Mouse (Mus musculus) c-Kit-positive CD71-positive TER-119-negative erythroid progenitor cells, embryonic 14.5 days (primary cell): Measurements from ENCODE around the gene Trim44.

Source experiments
- DNase-seq: peaks from one replicate; pipeline ENCODE4 v3.0.0-alpha.2; 2013; ENCODE audit warnings: low read depth

Trim44 gene

DNA sequence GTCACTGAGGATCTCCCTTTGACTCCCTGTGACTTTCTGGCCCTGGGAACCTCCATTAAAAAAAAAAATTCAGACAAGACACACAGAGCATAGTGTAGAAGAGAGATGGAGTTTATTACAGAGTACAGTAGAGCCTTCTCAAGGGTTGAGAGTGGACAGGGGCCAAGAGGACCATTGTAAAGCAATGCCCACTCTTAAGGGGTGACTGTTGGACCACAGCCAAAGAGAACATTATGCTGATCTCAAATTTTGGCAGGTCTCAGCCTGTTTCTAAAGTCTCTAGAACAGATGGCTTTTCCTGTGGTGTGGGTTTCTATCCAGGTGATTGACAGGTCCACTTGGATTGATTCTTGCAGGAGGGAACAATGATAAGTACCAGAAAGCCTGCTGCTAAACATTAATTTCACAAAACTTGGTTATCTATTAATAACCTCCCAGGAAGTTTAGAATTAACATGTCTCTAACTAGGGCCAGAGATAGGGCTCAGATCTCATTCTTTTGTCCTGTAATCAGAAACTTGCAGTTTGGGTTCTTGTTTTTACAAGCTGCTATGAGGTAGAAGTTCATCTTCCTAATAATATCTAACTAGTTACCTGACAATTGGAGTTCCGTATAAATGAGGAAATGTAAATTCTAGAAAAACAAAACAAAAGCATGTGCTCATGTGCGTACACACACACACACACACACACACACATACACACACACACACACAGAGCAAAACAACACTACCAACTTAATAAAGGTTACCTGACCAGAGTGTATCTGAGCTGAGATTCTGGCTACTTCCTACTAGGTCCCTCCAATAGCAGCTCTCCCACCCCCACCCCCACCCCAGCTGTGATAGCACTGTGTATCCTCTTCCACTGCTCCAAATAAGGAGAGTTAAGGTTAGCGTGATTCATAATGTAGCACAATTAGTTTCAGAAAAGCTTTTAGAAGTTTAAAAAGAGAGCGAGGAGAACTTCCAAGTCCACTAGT is 1.0 kb downstream of the Trim44 start:
- no peak for DNase-seq

DNA sequence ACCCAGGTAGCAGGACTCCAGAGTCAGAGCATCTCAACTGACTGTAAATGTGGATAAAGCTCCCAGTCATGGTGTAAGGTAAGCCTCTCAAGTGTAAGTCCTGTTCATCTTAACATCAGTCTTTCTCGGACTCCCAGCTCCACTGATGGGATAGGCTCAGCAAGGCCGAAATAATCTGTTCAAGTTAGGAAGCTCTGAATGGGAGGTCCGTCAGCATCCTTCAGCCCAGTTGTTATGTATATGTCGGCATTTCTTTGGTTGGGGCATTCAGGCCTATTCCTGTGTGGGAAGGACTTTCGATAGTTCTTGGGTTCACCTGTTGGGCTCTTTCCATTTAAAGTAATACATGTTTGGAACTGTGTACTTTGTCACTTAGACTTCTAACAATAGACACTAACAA is 3.6 kb downstream of the Trim44 start:
- no peak for DNase-seq

DNA sequence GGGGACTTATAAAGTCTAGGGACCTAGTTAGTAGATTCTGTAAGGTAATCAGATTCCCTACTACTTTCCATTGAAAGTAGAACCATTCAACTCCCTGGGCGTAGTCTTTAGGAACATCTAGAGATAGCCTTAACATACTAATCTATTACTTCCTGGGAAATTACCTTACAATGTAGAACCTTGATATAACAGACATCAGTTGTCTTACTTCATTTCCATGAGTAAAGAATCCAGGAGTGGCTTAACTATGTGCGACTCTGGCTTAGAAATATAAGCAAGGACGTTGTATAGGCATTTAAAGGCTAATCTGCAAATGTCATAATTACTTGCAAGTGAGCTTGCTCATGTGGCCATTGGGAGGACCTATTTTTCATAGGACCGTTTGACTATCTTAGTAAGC is 4.3 kb downstream of the Trim44 start:
- DNase-seq = no peak

DNA sequence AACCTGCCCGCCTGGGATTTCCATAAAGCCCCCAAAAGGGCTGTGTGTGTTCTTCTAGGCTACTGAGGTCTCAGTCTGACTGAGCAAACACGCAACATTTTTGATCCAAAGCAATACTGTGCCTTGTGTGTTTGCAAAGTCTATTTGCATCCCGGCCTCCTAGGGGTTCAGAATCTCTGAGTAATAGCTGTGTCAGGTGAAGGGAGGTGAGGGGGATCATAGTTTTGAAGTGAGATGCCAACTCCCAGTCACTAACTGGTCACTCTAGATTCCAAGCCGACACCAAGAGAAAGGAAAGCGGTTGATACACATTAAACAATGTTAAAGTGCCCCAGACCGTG is 6.3 kb downstream of the Trim44 start:
- DNase-seq = no peak

DNA sequence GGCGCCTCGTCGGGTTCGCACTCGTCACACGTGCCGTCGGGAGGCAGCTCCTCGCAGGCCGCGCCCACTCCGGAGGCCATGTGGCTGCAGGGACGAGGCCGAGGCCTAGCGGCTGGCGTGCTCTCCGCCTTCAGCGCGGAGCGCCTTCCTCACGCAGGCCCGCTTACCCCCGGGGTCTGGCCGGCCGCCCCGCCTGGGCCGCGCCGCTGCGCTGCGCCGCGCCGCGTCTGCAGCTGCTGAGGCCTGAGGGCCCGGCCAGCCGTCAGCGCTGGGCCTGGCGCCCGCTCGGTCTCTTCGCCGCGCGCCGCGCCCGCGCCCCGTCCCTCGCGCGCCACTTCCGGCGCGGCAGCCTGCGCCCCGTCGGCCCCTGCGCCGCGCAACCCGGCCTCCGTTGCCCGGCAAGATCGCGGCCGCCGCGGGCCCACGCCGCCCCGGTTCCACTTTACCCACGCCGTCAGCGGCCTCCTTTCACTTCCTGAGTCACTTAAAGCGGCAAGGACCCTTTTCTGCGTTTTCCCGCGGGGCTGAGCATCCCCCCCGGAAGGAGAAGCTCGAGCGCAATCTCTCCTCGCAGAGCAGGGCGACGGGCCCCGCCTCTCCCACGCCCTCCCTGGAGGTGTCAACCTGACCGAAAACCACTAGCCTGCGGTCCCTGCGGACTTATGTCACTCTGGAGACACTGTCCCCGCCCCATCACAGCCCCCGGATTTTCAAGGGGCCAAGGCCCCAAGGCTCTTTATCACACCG is 6.8 kb downstream of the Trim44 start:
- DNase-seq = peak; percentile 69

DNA sequence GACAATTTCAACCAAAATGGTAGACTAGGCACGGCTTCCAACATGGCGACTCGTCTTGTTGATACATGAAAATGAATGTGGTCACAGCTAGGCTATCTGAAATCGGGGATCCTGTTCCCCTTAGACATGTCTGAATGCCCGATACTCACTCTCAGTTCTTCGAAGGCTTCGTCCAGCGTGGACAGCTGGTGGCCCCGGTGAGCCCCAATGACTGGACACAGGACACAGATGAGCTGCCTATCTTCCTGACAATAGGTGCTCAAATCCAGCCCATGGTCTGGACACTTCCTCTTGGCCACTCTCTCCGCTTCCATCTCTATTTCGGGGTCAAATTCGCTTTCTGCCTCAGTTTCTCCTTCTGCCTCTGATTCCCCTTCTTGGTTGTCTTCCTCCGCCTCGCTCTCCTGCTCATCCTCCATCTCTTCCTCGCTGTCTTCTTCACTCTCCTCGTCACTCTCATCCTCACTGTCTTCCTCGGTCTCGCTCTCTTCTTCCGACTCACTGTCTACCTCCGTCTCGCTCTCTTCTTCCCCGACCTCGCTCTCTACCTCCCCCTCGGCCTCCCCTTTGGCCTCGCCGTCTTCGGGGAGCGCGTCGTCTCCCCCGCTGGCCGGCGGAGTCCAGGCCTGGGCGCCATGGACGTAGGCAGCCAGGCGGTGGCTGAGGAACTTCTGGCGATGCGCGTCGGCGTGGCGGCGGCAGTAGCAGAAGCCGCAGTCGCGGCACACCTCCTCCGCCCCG is 7.6 kb downstream of the Trim44 start:
- DNase-seq = no peak

- no peak for DNase-seq
Measured at GRCm38 (mm10) chr2:102396493-102396892, 11.1 kb downstream of the Trim44 start.

DNA sequence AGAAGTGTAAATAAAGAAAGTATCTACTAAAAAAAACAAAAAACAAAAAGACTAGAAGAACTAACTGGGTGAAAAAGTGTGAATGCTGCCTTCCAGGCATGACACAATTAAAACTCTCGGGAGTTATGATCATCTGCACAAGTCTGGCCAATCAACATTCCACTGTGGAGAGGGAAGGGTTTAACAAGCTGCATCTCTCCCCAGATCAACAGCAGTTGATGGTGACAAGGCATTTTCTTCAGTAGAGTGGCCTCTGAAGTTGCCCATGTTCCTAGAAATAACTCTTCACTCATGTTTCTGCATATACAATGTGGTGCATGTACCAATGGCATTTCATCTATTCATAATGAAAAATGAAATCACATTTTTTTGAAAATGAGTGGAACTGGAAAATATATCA is 14.2 kb downstream of the Trim44 start:
- no peak for DNase-seq

GRCm38 (mm10) chr2:102385328-102385902 is 22.2 kb downstream of the Trim44 start:
- DNase-seq = no peak

- DNase-seq = no peak
Measured at GRCm38 (mm10) chr2:102384496-102384895, 23.1 kb downstream of the Trim44 start.

DNA sequence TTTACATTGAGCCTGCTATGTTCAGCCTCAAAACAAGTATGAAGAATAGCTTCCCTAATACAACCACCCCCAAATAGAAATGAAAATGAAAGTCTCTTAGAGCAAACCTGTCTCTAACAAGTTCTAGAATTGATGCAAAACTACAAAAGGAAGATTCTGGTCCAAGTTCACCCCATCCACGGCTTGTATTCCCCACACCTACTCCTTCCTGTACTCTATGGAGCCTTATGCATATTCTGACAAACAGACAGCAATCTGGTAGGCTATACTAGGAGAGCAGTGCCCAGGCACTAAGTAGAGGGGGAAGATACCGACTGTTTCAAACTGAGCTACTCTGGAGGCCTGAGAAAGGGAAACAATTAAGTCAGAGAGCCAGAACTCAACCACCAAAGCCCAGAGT is 23.6 kb downstream of the Trim44 start:
- no peak for DNase-seq

GRCm38 (mm10) chr2:102383069-102383834 is 24.4 kb downstream of the Trim44 start:
- no peak for DNase-seq

DNA sequence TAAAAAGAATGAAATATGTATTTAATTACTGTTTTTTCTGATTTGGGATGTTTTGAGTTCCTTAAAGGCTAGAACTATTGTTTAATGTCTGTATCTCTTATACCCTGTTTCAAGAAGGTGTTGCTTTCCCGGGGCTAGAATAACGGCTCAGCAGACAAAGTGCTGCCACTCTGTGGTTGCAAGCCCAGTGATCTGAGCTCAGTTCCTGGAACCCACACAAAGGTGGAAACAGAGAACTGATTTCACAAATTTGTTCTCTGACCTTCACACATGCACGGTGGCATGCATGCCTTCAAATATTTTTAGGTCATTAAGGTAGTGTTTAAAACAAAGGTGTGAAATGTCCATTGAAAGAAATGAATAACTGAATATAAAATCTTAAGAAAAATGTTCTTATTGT is 25.1 kb downstream of the Trim44 start:
- no peak for DNase-seq

GRCm38 (mm10) chr2:102380581-102380980 is 27.0 kb downstream of the Trim44 start:
- DNase-seq = no peak

GRCm38 (mm10) chr2:102378928-102379327 is 28.7 kb downstream of the Trim44 start:
- no peak for DNase-seq

- no peak for DNase-seq
Measured at GRCm38 (mm10) chr2:102378381-102378780, 29.2 kb downstream of the Trim44 start.

GRCm38 (mm10) chr2:102377370-102377769 is 30.3 kb downstream of the Trim44 start:
- DNase-seq = no peak

- no peak for DNase-seq
Measured at GRCm38 (mm10) chr2:102373406-102374105, 34.1 kb downstream of the Trim44 start.

- no peak for DNase-seq
Measured at GRCm38 (mm10) chr2:102372690-102373089, 34.9 kb downstream of the Trim44 start.

DNA sequence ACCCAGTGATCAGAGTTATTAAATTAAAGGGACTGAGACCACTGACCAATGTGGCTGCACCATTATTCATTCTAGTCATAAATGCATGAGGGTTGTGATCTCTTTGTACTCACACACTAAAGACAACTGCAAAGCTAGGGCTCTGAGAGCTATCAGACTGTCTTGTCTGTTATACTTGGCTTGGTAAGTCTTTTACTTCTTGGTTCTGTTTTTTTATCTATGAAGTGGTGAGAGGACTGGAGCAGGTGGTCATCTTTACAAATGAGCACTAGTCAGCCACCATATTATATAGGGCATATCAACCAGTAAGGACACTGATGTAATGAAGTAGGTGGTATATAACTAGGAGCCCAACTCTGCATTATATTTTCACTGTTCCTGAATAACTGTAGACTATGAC is 36.3 kb downstream of the Trim44 start:
- no peak for DNase-seq
